Mouse (Mus musculus) B cell, adult 2 months (primary cell): ENCODE data around the gene Rft1.

Experiments used
- DNase-seq, 2 experiments: peaks; one replicate each; pipeline ENCODE4 v3.0.0; 2022

Gene Rft1

GRCm38 (mm10) chr14:30653943-30654659 is at the start of gene Rft1:
Rft1 (plus strand) TSS chr14:30654360.
- peak; percentile 99 for DNase-seq

GRCm38 (mm10) chr14:30606817-30607216 is 47.3 kb upstream of the Rft1 start:
- peak; percentile 41 to 43 for DNase-seq

GRCm38 (mm10) chr14:30607696-30608095 is 46.5 kb upstream of the Rft1 start:
- DNase-seq: peak; percentile 84 to 90

- peak; percentile 66 to 72 for DNase-seq
Observed at GRCm38 (mm10) chr14:30608176-30608575, 46.0 kb upstream of the Rft1 start.

- no peak for DNase-seq
Observed at GRCm38 (mm10) chr14:30609499-30609898, 44.7 kb upstream of the Rft1 start.

GRCm38 (mm10) chr14:30610304-30610703 is 43.9 kb upstream of the Rft1 start:
- no peak for DNase-seq

- DNase-seq: no peak
Observed at GRCm38 (mm10) chr14:30610940-30611339, 43.2 kb upstream of the Rft1 start.

GRCm38 (mm10) chr14:30612523-30612922 is 41.6 kb upstream of the Rft1 start:
- DNase-seq: peak; percentile 94

GRCm38 (mm10) chr14:30612962-30613715 is 41.0 kb upstream of the Rft1 start:
- no peak for DNase-seq

- DNase-seq: no peak
Observed at GRCm38 (mm10) chr14:30616751-30617150, 37.4 kb upstream of the Rft1 start.

GRCm38 (mm10) chr14:30618746-30619275 is 35.3 kb upstream of the Rft1 start:
- DNase-seq: no peak

- peak in 1 of 2 experiments; percentile 45 for DNase-seq
Observed at GRCm38 (mm10) chr14:30619982-30620578, 34.1 kb upstream of the Rft1 start.

- DNase-seq: no peak
Observed at GRCm38 (mm10) chr14:30622130-30622529, 32.0 kb upstream of the Rft1 start.

GRCm38 (mm10) chr14:30622556-30622955 is 31.6 kb upstream of the Rft1 start:
- no peak for DNase-seq

- peak; percentile 34 to 48 for DNase-seq
Observed at GRCm38 (mm10) chr14:30624277-30624721, 29.9 kb upstream of the Rft1 start.

- DNase-seq: peak; percentile 50 to 59
Observed at GRCm38 (mm10) chr14:30625131-30625807, 28.9 kb upstream of the Rft1 start.

- peak; percentile 93 to 94 for DNase-seq
Observed at GRCm38 (mm10) chr14:30625856-30626726, 28.1 kb upstream of the Rft1 start, which contains the start of gene Prkcd. Prkcd (minus strand) TSS chr14:30626210.

GRCm38 (mm10) chr14:30626756-30627742 is 27.1 kb upstream of the Rft1 start:
- DNase-seq: peak; percentile 40 to 43

- no peak for DNase-seq
Observed at GRCm38 (mm10) chr14:30628235-30628634, 25.9 kb upstream of the Rft1 start.

GRCm38 (mm10) chr14:30629839-30630238 is 24.3 kb upstream of the Rft1 start:
- no peak for DNase-seq
